19 mouse cellular contexts compared by ENCODE assay signal in the genomic region with DNA sequence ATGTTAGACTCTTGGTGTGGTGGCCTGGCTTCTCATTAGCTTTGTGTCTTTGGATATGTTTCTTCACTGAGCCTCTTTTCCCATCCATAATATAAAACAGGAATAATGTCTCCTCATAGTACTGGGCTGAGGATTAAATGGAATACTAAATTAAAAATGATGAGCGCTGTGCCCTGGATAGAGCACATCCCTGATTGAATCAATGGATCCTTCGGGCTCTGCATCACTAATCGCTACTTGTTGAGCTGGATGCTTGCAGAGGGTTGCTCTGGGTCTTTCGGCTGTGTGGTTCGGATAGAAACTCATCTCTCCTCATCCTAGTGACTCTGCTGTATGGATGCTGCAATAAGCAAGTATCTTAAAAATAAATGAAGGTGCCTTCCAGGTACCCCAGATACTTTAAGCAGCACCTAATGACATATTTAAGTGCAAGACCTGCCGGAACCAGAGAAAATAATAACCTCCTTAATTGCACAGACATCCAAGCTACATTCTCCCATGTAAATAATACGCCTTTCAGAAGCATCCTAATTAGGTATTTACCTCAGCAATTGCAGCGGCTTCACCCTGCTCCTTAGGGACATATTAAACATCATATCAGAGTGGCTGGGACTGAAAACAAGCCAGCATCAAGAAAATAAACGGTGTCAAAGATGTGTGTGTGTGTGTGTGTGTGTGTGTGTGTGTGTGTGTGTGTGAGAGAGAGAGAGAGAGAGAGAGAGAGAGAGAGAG. TPM values are rescaled to one million over a fixed set of nuclear protein-coding genes. Genes with fewer than 3 reads are reported as not detected.
"Had no signal": no experiment of that assay in that cellular context is flagged by ENCODE, and none has a peak within 500 bp of the region (broad histone marks: within the 10 kb centered on the region; RNA-seq: fewer than 3 reads in every experiment).

No protein-coding gene starts in this region.

- H3K27me3 ChIP-seq: liver, embryonic 13.5 days; lung, embryonic 15.5 days; neural tube, embryonic 12.5 days had no signal

- H3K4me2 ChIP-seq: limb, embryonic 12.5 days; liver, embryonic 13.5 days; lung, embryonic 15.5 days; neural tube, embryonic 12.5 days had no signal

- DNase-seq: kidney, adult 11 months; kidney, adult 9 months; kidney, postnatal 36 days; layer of hippocampus, adult 9-11 months; layer of hippocampus, postnatal 36 days; liver; liver, embryonic 13.5 days; liver, postnatal 0 days; lung, postnatal 14 days; right cerebral cortex, adult 18-20 months; right cerebral cortex, postnatal 25 days had no signal

- H3K9me3 ChIP-seq: limb, embryonic 12.5 days; liver, embryonic 13.5 days; lung, embryonic 15.5 days; megakaryocyte, embryonic 14.5 days; neural tube, embryonic 12.5 days had no signal

- H3K4me3 ChIP-seq: limb, embryonic 12.5 days; liver, embryonic 13.5 days; lung, embryonic 15.5 days; megakaryocyte, embryonic 14.5 days; myocyte; neural tube, embryonic 12.5 days had no signal

- ATAC-seq: liver, postnatal 0 days had no signal

- H3K36me3 ChIP-seq: limb, embryonic 12.5 days; liver, embryonic 13.5 days; lung, embryonic 15.5 days; neural tube, embryonic 12.5 days had no signal

- H3K4me1 ChIP-seq: neural tube, embryonic 12.5 days had no signal

- H3K27ac ChIP-seq: kidney, postnatal 0 days; limb, embryonic 12.5 days; liver, embryonic 13.5 days; lung, embryonic 15.5 days; macrophage; neural tube, embryonic 12.5 days had no signal

- H3K9ac ChIP-seq: limb, embryonic 12.5 days; liver, embryonic 13.5 days; liver, postnatal 0 days; lung, embryonic 15.5 days; neural tube, embryonic 12.5 days had no signal

RNA-seq across cellular contexts. Expression of a gene that starts 56.5 kb away (rescaled TPM):
- polyA plus RNA-seq: kidney, postnatal 0 days; macrophage; small intestine, adult 2 months had no signal
